Mouse (Mus musculus) kidney, adult 2 months (tissue): Measurements from ENCODE around the gene Cyb5rl.

ENCODE experiments used
- CTCF ChIP-seq: fragments of 200-500 bp; conservative IDR thresholded peaks from 2 replicates; pipeline ENCODE4 v1.5.1; 2011; ENCODE audit warnings: low read depth, mild to moderate bottlenecking, control low read depth, low read length, moderate library complexity, mixed read lengths; ENCODE audit not compliant: insufficient read depth, insufficient read length
- POLR2A ChIP-seq: fragments of 200-500 bp; IDR thresholded peaks from one replicate; pipeline ENCODE4 v1.6.1; 2011; ENCODE audit warnings: low read depth, low read length, control low read depth

GRCm38 (mm10) chr4:107078894-107079293 lies 12.1 kb downstream of the Cyb5rl start:
- TF ChIP-seq POLR2A (no peak), CTCF (no peak)
